Mouse (Mus musculus) liver, embryonic 13.5 days (tissue): ENCODE results near the gene Galnt11. TPM values are rescaled to one million over a fixed set of nuclear protein-coding genes. Genes with fewer than 3 reads are reported as not detected.
"Not testable (repeated sequence)": the region's sequence is repeated elsewhere in the genome, so short reads cannot be mapped to it uniquely, and the experiment has no call there.

Source experiments
- ATAC-seq: fragments of 200-750 bp; cut with Nextera tagmentation; 2 replicates; pipeline ENCODE4 v1.8.0; 2017; ENCODE audit warnings: low read depth, mild to moderate bottlenecking, moderate number of reproducible peaks, moderate library complexity
- DNase-seq: peaks from one replicate; pipeline ENCODE4 v3.0.0; 2022
- H3K27ac ChIP-seq: fragments of 300-500 bp; sonication (generic); 2 replicates; pipeline ENCODE4 v1.5.1; 2015; ENCODE audit warnings: moderate library complexity, mild to moderate bottlenecking, inconsistent platforms
- H3K27me3 ChIP-seq: fragments of 300-500 bp; sonication (generic); 2 replicates; pipeline ENCODE4 v1.6.1; 2015; ENCODE audit warnings: mild to moderate bottlenecking, inconsistent platforms
- H3K36me3 ChIP-seq: fragments of 300-500 bp; sonication (generic); 2 replicates; pipeline ENCODE4 v1.6.1; 2015; ENCODE audit warnings: mild to moderate bottlenecking, inconsistent platforms
- H3K4me1 ChIP-seq: fragments of 300-500 bp; sonication (generic); replicated peaks from 2 replicates; pipeline ENCODE4 v1.6.1; 2015; ENCODE audit warnings: inconsistent platforms
- H3K4me2 ChIP-seq: fragments of 300-500 bp; sonication (generic); 2 replicates; pipeline ENCODE4 v1.6.1; 2015; ENCODE audit warnings: inconsistent platforms, mild to moderate bottlenecking, moderate library complexity
- H3K4me3 ChIP-seq: fragments of 300-500 bp; sonication (generic); replicated peaks from 2 replicates; pipeline ENCODE4 v1.5.1; 2015; ENCODE audit warnings: mild to moderate bottlenecking, inconsistent platforms
- H3K9ac ChIP-seq: fragments of 300-500 bp; sonication (generic); 2 replicates; pipeline ENCODE4 v1.6.1; 2015; ENCODE audit warnings: mild to moderate bottlenecking, inconsistent platforms
- H3K9me3 ChIP-seq: fragments of 300-500 bp; sonication (generic); replicated peaks from 2 replicates; pipeline ENCODE4 v1.6.1; 2016; ENCODE audit warnings: inconsistent platforms
- WGBS: fragments of 180-500 bp; shearing (Covaris S2); methylation state at CpG from one replicate; pipeline ENCODE4 v1.1.7; 2015; ENCODE audit not compliant: insufficient replicate concordance; 5-methylcytosine and 5-hydroxymethylcytosine counted together
- polyA plus RNA-seq: library from polyadenylated mRNA; unstranded; fragments of >200 nt; fragmentation: Nextera tagmentation; extraction: Ambion mirVana; gene quantifications from 2 replicates; pipeline ENCODE4 v1.2.1, GENCODE M21; 2015

Gene Galnt11
- polyA plus RNA-seq, result 6.3 and 7.7 TPM in 2 replicates

DNA sequence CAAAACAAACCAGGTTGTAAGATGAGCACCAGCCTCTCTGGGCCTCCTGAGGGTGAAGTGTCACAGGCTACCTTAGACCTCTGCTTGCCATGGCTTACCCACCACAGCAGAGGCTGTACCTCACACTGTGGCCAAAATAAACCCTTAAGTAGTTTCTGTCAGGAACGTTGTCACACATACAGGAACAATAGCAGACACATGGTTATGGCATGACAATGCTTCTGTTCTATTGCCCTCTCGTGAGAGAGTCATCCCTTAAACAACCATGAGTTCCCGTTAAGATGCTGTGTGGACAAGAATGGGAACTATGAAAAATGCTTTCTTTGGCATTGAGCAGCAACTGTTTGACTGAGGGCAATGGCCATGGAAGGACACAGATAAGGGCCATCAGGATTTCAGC lies at the start of gene Galnt11:
TSS of gene Galnt11 (plus strand) at position 301 of the 400 bp plus-strand sequence.
- Histone ChIP-seq H3K36me3 (no peaks in the 10 kb centered on the region), H3K4me1 (no peaks in the 10 kb centered on the region), H3K9me3 (no peaks in the 10 kb centered on the region), H3K9ac (peak within 1 kb of the TSS; percentile 61), H3K4me2 (peak within 1 kb of the TSS; percentile 70), H3K27ac (no peak within 1 kb of the TSS), H3K4me3 (peak within 1 kb of the TSS; percentile 62), H3K27me3 (peaks cover 21% of the 10 kb centered on the region)
- 61% methylated on average over 3 of the region's 3 CpGs for WGBS
- DNase-seq (no peak), ATAC-seq (no peak)

DNA sequence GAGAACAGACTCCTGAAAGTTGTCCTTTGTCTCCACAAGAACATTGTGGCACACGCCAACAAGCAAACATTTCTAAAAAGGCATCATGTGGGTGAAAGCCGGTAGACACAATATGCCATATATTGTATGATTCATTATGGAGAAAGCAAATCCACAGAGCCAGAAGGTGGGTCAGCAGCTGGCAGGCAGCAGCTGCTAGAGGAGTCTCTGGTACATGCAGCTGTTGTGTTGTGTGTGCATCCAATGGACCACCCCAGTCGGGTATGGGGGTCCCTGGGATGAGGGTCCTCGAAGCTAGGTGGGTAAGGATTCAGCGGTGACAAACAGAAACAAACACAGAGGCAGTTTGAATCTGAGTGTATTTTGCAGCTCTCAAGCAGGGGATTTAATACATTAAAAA lies 43.8 kb upstream of the Galnt11 start:
- H3K36me3 ChIP-seq, H3K9ac ChIP-seq, H3K4me2 ChIP-seq, ATAC-seq, H3K27ac ChIP-seq, DNase-seq, H3K27me3 ChIP-seq, H3K4me1 ChIP-seq, H3K4me3 ChIP-seq, H3K9me3 ChIP-seq: not testable (repeated sequence)
- 73% methylated on average over 5 of the region's 5 CpGs for WGBS

DNA sequence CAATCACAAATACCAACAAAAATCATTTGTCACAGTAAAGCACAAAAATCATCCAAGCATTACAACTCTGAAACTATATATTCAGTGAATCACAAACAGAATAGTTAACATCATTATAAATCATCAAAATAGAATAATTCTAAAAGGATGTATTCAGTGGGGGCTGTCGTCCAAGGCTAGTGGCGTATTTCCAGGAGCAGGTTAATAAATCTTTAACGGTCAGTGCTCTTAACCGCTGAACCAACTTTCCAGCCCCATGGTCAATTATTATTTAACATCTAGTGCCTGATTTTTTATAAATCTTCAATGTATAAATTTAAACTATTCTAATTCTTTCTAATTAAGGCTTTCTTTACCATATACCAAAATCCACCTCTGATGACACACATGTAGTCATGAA lies 43.2 kb upstream of the Galnt11 start:
- H3K27ac ChIP-seq, H3K27me3 ChIP-seq, ATAC-seq, H3K9me3 ChIP-seq, DNase-seq, H3K36me3 ChIP-seq, H3K4me2 ChIP-seq, H3K4me3 ChIP-seq, H3K4me1 ChIP-seq, H3K9ac ChIP-seq: not testable (repeated sequence)
- 79% methylated on average over 4 of the region's 4 CpGs for WGBS

DNA sequence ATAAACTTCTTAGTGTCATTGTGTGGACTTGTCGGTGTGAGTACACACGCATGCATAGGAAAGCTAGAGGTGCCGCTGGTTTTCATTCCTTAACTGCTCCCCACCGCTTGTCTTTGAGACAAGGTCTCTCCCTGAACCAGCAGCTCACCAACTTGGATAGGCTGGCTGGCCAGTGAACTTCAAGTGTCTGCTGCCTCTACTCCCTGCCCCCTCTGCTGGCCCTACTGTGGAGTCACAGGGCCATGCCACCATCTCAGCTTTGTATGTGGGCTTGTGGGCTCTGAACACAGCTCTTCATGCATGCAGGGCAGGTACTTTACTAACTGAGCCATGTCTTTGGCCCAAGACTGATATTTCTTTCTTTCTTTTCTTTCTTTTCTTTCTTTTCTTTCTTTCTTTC lies 42.4 kb upstream of the Galnt11 start:
- no peak overlapping the region for H3K4me3 ChIP-seq
- no peak for ATAC-seq
- WGBS, result 75% methylated on average over 4 of the region's 4 CpGs

DNA sequence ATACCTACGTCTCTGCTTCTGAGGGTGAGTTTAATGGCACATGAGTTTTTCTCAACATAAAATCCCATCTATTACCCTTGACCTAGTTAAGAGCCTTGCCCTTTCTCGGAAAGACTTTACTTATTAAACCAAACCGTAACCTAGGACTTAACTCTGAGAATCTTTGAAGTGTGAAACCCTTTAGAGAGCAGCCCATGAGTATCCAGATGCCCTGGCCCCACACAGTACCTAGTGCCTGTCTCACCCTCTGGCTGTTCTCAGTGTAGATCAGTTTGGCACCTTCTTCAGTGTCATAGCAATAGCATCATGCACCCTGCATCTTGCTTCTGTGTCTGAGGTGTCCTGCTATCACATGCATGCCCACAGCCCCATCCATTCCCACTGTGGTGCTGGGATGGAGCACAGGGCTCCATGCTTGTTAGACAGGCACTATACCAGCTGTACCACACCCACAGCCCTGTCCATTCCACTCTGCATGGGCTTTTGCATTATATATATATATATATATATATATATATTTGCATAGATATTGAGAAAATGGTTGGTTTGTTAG lies 41.7 kb upstream of the Galnt11 start:
- Histone ChIP-seq H3K27me3 (no peaks in the 10 kb centered on the region), H3K4me1 (no peaks in the 10 kb centered on the region), H3K4me2 (no peak overlapping the region), H3K27ac (no peak overlapping the region), H3K36me3 (no peaks in the 10 kb centered on the region), H3K9me3 (no peaks in the 10 kb centered on the region), H3K4me3 (no peak overlapping the region), H3K9ac (no peak overlapping the region)
- DNase-seq (no peak), ATAC-seq (no peak)
- 69% methylated on average over 3 of the region's 3 CpGs for WGBS

More for the DNA sequence above, 42.4 kb upstream of the Galnt11 start:
- no peaks in the 10 kb centered on the region for H3K4me1 ChIP-seq
- H3K9me3 ChIP-seq, result no peaks in the 10 kb centered on the region
- no peaks in the 10 kb centered on the region for H3K36me3 ChIP-seq
- H3K4me2 ChIP-seq, result no peak overlapping the region
- H3K9ac ChIP-seq, result no peak overlapping the region
- H3K27ac ChIP-seq, result no peak overlapping the region
- DNase-seq, result no peak
- H3K27me3 ChIP-seq, result no peaks in the 10 kb centered on the region

DNA sequence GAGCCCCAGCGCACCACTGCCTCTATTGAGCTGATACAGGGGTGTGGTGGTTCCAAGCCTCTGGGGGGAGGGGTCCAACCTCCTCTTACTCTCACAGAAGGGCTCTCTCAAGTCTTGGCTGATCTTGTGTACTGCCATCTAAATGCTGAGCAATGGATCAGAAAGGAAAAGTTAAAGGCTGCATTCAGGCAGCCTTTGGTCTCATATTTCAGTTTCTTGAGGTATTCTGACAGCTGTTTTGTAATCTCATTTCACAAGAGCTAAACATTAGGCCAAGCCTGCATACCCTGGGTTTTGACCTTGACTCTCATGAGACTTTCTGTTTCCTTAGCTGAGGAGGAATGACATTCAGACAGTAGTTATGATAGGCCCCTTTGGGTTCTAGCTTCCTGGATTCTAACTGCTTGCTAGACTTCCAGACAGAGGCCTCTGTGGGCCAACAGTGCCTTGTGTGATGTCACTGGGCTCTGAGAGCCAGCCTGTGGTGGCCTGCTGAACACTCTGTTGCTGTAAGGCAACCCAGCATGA lies 40.6 kb upstream of the Galnt11 start, which contains the start of gene Galntl5:
TSS of gene Galntl5 (plus strand) at position 457 of the 528 bp plus-strand sequence.
- DNase-seq (no peak), ATAC-seq (no peak)
- H3K9me3 ChIP-seq, result no peaks in the 10 kb centered on the region
- H3K4me2 ChIP-seq, result no peak within 1 kb of the TSS
- no peaks in the 10 kb centered on the region for H3K27me3 ChIP-seq
- H3K9ac ChIP-seq, result no peak within 1 kb of the TSS
- WGBS, result 66% methylated on average over 1 of the region's 1 CpGs
- no peak within 1 kb of the TSS for H3K4me3 ChIP-seq
- H3K4me1 ChIP-seq, result no peaks in the 10 kb centered on the region
- H3K36me3 ChIP-seq, result no peaks in the 10 kb centered on the region
- H3K27ac ChIP-seq, result no peak within 1 kb of the TSS

DNA sequence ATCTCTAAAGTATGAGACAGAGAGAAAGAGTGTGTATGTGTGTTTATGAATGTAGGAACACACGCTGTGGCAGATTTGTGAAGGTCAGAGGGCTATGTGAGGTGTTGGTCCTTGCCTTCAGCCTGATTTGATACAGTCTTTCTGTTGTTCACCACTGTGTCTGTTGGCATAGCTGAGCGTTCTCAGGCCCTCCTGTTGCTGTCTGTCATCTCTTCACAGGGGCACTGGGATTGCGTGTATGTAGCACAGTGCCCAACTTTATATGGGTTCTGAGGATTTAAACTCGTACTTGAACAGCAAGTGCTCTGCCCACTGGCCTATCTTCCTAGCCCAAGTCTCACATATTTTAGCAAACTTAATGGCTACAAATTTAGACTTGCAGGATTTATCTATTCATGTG lies 38.1 kb upstream of the Galnt11 start:
- WGBS, result 65% methylated on average over 4 of the region's 4 CpGs
- H3K4me2 ChIP-seq, result no peak overlapping the region
- no peak overlapping the region for H3K4me3 ChIP-seq
- H3K27me3 ChIP-seq, result no peaks in the 10 kb centered on the region
- no peaks in the 10 kb centered on the region for H3K36me3 ChIP-seq
- DNase-seq (no peak), ATAC-seq (no peak)
- no peak overlapping the region for H3K27ac ChIP-seq
- no peak overlapping the region for H3K9ac ChIP-seq
- H3K4me1 ChIP-seq, result no peaks in the 10 kb centered on the region
- no peaks in the 10 kb centered on the region for H3K9me3 ChIP-seq

DNA sequence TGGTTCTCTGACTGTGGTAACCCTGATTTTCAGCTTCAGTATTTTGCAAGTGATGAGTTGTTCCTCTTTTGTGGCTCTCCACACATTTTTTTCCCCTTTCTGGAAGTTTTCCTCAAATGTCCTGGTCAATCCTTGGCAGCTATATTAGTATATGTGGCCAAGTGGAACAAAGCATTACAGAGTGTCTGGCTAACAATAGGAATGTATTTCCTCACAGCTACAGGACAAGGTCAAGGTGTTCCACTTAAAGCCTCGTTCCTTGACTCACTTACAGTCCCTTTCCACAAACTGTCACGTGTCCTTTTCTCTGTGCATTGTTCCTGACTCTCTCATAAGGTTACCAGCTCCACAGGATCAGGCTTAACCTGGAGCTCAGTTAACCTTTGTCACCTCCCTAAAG lies 37.1 kb upstream of the Galnt11 start:
- Histone ChIP-seq H3K27me3 (no peaks in the 10 kb centered on the region), H3K4me1 (no peaks in the 10 kb centered on the region), H3K4me3 (no peak overlapping the region), H3K9me3 (no peaks in the 10 kb centered on the region), H3K27ac (no peak overlapping the region), H3K4me2 (no peak overlapping the region), H3K9ac (no peak overlapping the region), H3K36me3 (no peaks in the 10 kb centered on the region)
- WGBS, result 42% methylated on average over 2 of the region's 2 CpGs
- DNase-seq (no peak), ATAC-seq (no peak)

DNA sequence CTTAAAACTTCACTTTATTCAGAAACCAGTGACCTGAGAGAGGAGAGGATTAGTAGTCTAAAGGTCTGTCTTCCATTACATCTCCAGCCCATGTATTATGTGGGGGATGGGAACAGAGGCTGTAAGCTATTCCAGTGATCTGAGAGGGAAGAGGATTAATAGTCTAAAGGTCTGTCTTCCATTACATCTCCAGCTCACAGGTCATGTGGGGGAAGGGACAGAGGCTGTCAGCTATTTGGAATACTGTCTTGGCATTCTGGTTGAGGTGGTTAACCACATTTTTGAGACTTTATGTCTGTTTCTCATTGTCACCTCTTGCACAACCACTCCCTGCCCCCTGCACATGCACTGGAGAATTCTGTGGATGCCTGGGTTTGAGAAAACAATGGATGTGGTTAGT lies 34.0 kb upstream of the Galnt11 start:
- no peak overlapping the region for H3K4me3 ChIP-seq
- no peaks in the 10 kb centered on the region for H3K4me1 ChIP-seq
- H3K36me3 ChIP-seq, result no peaks in the 10 kb centered on the region
- H3K27me3 ChIP-seq, result no peaks in the 10 kb centered on the region
- H3K9me3 ChIP-seq, result no peaks in the 10 kb centered on the region
- ATAC-seq (no peak), DNase-seq (no peak)
- no peak overlapping the region for H3K27ac ChIP-seq
- no peak overlapping the region for H3K4me2 ChIP-seq
- no peak overlapping the region for H3K9ac ChIP-seq

DNA sequence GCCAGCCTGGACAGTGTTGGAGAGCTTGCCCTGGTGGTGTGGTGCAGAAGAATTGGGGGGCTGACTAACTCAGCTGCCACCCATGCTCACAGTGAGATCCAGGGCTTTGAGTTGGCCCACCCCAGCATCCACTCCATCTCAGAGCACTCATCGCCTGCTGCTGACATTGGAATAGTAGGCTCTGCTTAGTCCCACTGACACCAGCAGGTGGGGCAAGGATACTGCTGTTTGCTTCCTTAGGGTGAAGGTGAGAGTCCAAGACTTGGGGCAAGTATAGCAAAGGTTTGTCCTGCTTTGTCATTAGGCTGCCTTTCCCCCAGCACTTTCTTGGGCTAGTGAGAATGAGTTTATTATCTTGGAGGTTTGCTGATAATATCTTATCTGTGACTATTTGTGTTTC lies 32.9 kb upstream of the Galnt11 start:
- ATAC-seq (no peak), DNase-seq (no peak)
- Histone ChIP-seq H3K36me3 (no peaks in the 10 kb centered on the region), H3K4me1 (no peaks in the 10 kb centered on the region), H3K27ac (no peak overlapping the region), H3K4me2 (no peak overlapping the region), H3K27me3 (no peaks in the 10 kb centered on the region), H3K4me3 (no peak overlapping the region), H3K9ac (no peak overlapping the region), H3K9me3 (no peaks in the 10 kb centered on the region)
- whole genome bisulfite sequencing, result 30% methylated on average over 1 of the region's 1 CpGs

DNA sequence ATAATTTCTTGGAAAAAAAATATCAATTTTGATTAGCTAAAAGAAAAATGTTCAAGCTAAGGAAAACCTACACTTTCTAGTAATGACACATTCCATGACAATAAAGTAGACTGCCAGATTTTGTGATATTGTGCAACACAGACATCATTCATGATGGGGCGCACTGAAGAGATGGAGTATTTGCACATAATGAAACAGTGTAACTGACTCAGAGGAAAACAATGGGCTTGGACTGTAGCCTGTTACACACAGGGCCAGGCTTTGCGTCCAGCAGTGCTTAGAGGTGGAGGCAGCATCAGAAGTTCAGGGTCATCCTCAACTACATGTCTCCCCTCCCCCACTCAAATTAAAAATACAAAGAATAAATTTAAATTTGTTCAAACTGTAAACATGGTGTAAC lies 31.2 kb upstream of the Galnt11 start:
- H3K9me3 ChIP-seq, result no peaks in the 10 kb centered on the region
- ATAC-seq, result no peak
- H3K27me3 ChIP-seq, result no peaks in the 10 kb centered on the region
- H3K4me2 ChIP-seq, result no peak overlapping the region
- 62% methylated on average over 2 of the region's 2 CpGs for WGBS
- no peak overlapping the region for H3K4me3 ChIP-seq
- H3K36me3 ChIP-seq, result no peaks in the 10 kb centered on the region
- H3K9ac ChIP-seq, result no peak overlapping the region
- DNase-seq, result no peak
- no peak overlapping the region for H3K27ac ChIP-seq
- H3K4me1 ChIP-seq, result no peaks in the 10 kb centered on the region

DNA sequence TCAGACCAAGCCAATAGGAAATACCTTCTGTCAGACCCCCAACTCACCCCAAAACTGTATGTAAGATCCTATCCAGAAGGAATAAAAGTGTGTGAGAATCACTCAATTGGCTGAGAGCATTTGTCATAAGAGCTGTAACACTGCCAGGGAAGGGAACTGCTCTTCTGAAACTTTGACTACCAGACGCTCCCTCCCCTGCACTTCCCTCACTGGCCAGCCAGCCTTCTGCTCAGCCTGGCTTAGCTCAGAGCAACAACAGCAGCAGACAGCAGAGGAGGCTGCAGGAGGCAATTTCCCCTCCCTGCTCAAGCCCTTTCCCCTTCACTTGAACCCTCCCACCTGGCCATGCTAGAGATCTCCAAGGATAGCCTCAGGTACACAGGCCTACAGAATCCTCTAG lies 9.8 kb upstream of the Galnt11 start:
- WGBS, result 52% methylated on average over 1 of the region's 1 CpGs
- no peaks in the 10 kb centered on the region for H3K36me3 ChIP-seq
- H3K9me3 ChIP-seq, result no peaks in the 10 kb centered on the region
- ATAC-seq (no peak), DNase-seq (no peak)
- H3K4me1 ChIP-seq, result no peaks in the 10 kb centered on the region
- H3K4me2 ChIP-seq, result no peak overlapping the region
- H3K27me3 ChIP-seq, result no peaks in the 10 kb centered on the region
- no peak overlapping the region for H3K4me3 ChIP-seq
- H3K27ac ChIP-seq, result no peak overlapping the region
- H3K9ac ChIP-seq, result no peak overlapping the region
